Mouse (Mus musculus) ES-E14 (cell line): ENCODE measurements around the gene Tnfaip8l1.

Experiments
- CHD2 ChIP-seq: IDR thresholded peaks from 2 replicates; pipeline ENCODE4 v1.6.1; 2014; ENCODE audit warnings: mild to moderate bottlenecking, low read depth, low read length, inconsistent platforms
- HCFC1 ChIP-seq: IDR thresholded peaks from 2 replicates; pipeline ENCODE4 v1.6.1; 2012; ENCODE audit warnings: low read length, inconsistent platforms, borderline replicate concordance; ENCODE audit not compliant: insufficient read depth

DNA sequence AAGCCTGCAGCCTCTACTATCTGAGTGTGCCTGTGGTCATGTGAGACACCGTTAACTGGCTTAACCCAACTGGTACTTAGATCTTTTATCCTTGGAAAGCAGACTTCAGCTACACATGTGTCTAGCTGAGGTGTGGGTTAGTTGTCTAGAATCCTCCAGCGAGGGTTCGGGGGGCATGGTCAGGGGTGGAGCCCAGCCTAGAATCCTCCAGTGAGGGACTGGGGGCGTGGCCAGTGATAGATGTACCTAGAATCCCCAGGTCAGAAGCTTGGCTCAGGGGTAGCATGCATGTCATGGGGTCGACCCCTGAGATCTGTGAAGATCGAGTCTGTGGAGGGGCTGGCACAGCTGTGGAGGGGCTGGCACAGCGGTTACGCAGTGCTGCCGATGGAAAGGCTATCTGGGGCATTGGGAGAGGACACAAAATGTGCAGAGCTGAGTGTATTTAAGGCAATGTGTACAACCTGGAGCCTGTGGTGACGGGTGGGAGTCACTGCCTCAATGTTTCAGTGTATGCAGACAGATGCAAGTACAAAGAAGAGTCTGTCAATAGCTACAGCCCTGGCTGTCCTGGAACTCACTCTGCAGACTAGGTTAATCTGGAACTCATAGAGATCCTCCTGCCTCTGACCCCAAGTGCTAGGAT, 11.2 kb downstream of the Tnfaip8l1 start:
- TF ChIP-seq CHD2: no peak
- TF ChIP-seq HCFC1: no peak
